Mouse (Mus musculus) lung, adult 2 months (tissue): ENCODE measurements around the gene Tmem266. TPM values are rescaled to one million over a fixed set of nuclear protein-coding genes. Genes with fewer than 3 reads are reported as not detected.

ENCODE experiments used
- DNase-seq: peaks from one replicate; pipeline ENCODE4 v3.0.0; 2022
- H3K4me1 ChIP-seq: fragments of 200-500 bp; 2 replicates; pipeline ENCODE4 v1.6.1; 2011; ENCODE audit warnings: low read length; ENCODE audit not compliant: control insufficient read depth, insufficient read depth
- H3K4me3 ChIP-seq: fragments of 200-500 bp; replicated peaks from 2 replicates; pipeline ENCODE3; 2011; ENCODE audit warnings: low read depth, mild to moderate bottlenecking, control low read depth, low read length; ENCODE audit errors: extremely low read depth
- CTCF ChIP-seq: fragments of 200-500 bp; IDR thresholded peaks from 2 replicates; pipeline ENCODE4 v1.5.1; 2011; ENCODE audit warnings: mild to moderate bottlenecking, low read length, control low read depth; ENCODE audit not compliant: insufficient read depth
- POLR2A ChIP-seq: fragments of 200-500 bp; IDR thresholded peaks from 2 replicates; pipeline ENCODE4 v1.6.1; 2011; ENCODE audit warnings: low read depth, mild to moderate bottlenecking, control low read depth, low read length, borderline replicate concordance; ENCODE audit errors: extremely low read depth
- WGBS: fragments of 180-500 bp; shearing (Covaris S2); methylation state at CpG from one replicate; pipeline ENCODE4 v1.1.7; 2018; 5-methylcytosine and 5-hydroxymethylcytosine counted together
- polyA plus RNA-seq: library from polyadenylated mRNA; depleted of rRNA; stranded (reverse); fragments of >200 nt; gene quantifications from 2 replicates; pipeline ENCODE4 v1.2.3, GENCODE M21; 2012

The Tmem266 gene
- polyA plus RNA-seq, 1 experiment, result 0.33 TPM

DNA sequence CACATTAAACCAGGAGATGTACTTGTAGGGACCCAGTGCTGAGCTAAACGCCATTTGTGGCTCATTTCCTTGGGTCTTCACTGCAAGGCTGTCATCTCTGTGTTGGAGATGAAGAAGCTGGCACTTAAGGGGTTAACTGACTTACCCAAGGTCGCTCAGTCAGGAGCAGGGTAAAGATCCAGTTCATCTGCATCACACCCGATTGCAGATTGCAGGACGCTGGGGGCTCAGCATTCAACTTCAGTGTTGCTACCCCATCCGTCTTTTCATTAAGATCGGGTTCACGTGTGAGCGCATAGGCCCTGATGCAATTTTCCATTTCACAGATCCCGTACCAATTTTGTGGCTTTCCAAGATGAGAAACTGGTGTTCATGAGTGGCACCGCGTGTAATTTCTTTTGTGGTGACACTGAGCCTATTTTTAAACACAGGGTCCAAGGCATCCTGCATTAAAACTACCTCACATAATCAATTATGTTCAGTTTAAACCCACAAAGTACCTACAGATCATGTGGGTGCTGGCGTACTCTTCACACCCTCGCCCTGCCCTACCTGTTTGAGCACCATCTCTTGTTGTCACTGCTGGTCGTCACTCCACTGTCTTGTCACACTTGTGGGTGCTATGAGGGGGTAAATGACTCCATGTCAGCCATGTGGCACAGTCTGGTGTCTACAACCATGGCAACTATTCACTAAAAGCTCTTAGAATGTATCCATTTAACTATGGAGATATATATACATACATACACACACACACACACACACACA is 1.6 kb downstream of the Tmem266 start:
- WGBS, result 41% methylated on average over 14 of the region's 14 CpGs
- DNase-seq, result no peak
- no peak overlapping the region for H3K4me3 ChIP-seq
- peaks cover 2% of the 10 kb centered on the region; the same call in 1 of the 2 replicates for H3K4me1 ChIP-seq
- no peak for TF ChIP-seq POLR2A
- TF ChIP-seq CTCF, result no peak

DNA sequence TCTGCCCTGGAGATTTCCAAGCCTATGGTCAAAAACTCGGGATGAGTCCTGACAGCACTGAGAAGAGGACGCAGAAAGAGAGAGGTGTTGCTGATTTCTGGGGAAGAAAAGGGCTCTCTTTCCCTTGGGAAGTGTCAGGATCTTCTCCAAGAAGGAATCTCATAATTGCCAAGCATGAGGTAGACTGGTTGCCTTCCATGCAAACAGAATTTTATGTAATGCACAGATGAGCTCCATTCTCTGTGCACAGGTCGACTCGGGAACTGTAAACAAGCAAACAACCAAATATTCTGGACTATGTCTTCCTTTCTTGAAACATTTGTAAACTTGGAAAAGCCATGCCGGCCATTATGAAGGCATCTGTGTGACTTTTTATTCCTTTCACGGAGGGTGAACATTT is 2.7 kb downstream of the Tmem266 start:
- DNase-seq, result no peak
- Histone ChIP-seq H3K4me3 (no peak overlapping the region), H3K4me1 (peaks cover 2% of the 10 kb centered on the region; the same call in 1 of the 2 replicates)
- TF ChIP-seq POLR2A (no peak), CTCF (no peak)
- WGBS, result 71% methylated on average over 6 of the region's 6 CpGs

DNA sequence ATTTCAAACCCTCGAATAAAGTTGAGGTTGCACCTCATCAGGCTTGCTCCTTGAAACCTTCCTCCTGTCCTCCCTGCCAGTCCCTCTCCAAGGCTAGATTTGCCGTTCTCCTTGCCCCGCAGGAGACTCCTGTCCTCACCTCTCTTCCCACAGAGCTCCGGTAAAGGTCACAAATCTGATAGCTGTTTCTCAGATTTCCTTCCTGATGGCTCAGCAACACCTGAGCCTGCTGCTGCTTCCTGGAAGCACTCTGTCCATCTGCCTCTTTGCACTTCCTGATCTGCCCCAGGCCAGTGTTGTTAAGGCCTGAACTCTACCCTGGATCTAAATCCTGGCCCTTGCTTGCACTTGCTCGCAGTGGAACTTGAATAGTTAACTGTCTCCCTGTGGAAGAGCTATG is 5.8 kb downstream of the Tmem266 start:
- TF ChIP-seq POLR2A, result no peak
- no peak for TF ChIP-seq CTCF
- Histone ChIP-seq H3K4me3 (no peak overlapping the region), H3K4me1 (no peaks in the 10 kb centered on the region)
- 36% methylated on average over 5 of the region's 5 CpGs for WGBS
- DNase-seq, result no peak

DNA sequence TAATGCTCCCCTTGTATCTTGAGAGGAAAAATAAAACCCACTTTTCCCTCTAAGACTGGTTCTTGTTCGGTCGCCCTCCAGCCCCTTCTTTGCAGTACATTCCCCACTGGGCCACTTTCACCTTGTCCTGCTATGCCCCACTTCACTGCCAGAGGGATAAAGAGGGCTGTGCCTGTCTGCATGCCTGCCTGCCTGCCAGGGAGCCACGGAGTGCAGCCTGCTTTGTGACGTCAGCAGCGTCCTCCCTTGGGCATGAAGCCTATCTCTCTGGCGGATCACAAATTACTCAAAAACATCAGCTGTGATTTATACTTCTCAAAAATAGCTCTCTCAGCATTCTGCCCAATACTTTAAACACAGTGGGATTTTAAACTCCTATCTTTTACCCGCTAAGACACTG is 6.2 kb downstream of the Tmem266 start:
- no peak for DNase-seq
- TF ChIP-seq CTCF (no peak), POLR2A (no peak)
- 29% methylated on average over 7 of the region's 7 CpGs for WGBS
- H3K4me3 ChIP-seq, result no peak overlapping the region
- H3K4me1 ChIP-seq, result no peaks in the 10 kb centered on the region

DNA sequence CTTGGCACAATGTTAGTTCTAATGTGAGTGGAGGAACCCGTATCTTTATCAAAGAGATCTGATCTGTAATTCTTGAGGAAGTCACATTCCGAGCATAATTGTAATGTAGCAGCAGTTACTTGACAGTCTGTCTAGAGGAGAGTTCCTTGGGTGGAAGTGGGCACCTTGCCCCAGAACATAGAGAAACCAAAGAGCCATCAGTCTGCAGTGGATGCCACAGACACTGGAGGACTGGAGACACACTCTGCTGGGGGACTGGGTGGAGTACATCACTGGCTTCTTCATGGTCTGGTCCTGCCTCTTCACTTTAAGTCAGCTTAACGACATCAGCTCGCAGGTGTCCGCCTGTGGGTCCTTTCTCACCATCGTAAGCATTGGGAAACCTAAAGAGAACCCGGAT is 17.5 kb downstream of the Tmem266 start:
- TF ChIP-seq CTCF, result no peak
- no peak for TF ChIP-seq POLR2A
- H3K4me1 ChIP-seq, result no peaks in the 10 kb centered on the region
- 71% methylated on average over 7 of the region's 7 CpGs for WGBS

DNA sequence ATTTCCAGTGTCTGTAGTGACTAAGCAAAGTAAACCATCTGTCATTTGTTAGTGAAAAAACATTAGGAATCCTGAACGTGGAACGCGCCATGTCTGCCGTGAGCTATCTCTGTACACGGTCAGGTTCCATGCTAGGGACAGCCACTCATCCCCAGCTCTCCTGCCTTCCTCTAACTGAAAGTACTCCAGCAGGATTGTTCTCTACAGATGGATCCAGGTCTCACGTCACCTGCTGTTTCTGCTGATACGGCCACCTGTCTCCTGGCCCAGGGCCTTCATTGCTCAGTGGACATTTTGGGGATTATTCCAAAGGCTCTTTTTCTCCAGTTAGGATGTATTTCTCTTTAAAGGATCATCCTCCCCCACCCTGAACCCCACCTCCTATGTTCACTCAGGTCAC is 18.6 kb downstream of the Tmem266 start:
- 90% methylated on average over 7 of the region's 7 CpGs for WGBS
- DNase-seq, result no peak
- no peak for TF ChIP-seq CTCF
- no peak for TF ChIP-seq POLR2A
- no peaks in the 10 kb centered on the region for H3K4me1 ChIP-seq
- no peak overlapping the region for H3K4me3 ChIP-seq

More for the DNA sequence above, 17.5 kb downstream of the Tmem266 start:
- no peak overlapping the region for H3K4me3 ChIP-seq
- DNase-seq, result no peak

DNA sequence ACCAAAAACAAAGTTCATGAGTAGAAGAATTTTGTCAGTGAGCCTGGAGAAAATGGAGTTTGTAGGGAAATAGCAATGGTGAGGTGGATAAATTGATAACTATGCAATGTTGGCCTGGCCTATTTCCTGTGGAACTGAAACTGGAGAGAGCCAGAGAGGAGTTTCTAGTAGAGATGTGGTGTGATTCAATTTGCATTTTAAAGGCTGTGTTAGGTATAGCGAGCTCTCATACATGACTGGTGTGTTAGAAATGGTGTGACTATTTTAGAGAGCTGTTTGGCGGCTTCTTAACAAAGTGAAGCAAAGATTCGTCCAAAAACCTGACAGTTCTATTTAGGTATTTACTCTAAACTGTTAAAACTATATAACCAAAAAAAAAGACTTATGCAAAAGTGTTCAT is 22.0 kb downstream of the Tmem266 start:
- no peak for DNase-seq
- Histone ChIP-seq H3K4me3 (no peak overlapping the region), H3K4me1 (no peaks in the 10 kb centered on the region)
- TF ChIP-seq CTCF (no peak), POLR2A (no peak)
- 76% methylated on average over 3 of the region's 3 CpGs for WGBS

DNA sequence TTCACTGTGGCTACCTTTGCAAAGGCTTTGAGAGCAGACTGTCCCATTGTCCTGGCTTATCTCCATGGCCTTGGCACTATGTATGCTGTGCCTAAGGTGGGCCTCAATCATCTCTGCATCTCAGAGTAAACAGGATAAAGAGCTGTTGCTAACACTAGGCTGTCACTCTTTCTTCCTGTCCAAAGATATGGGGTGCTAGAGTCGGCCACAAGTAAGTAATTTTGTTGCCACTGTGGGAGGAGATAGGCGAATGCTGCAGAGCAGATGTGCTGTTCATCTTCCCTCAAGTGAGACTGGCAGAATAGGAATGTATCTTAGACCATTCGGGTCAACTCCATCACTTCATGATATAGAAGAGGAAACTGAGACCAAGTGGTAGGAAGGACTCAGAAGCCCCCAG is 28.0 kb downstream of the Tmem266 start:
- Histone ChIP-seq H3K4me1 (no peaks in the 10 kb centered on the region), H3K4me3 (no peak overlapping the region)
- 64% methylated on average over 3 of the region's 3 CpGs for WGBS
- TF ChIP-seq POLR2A (no peak), CTCF (no peak)
- no peak for DNase-seq

DNA sequence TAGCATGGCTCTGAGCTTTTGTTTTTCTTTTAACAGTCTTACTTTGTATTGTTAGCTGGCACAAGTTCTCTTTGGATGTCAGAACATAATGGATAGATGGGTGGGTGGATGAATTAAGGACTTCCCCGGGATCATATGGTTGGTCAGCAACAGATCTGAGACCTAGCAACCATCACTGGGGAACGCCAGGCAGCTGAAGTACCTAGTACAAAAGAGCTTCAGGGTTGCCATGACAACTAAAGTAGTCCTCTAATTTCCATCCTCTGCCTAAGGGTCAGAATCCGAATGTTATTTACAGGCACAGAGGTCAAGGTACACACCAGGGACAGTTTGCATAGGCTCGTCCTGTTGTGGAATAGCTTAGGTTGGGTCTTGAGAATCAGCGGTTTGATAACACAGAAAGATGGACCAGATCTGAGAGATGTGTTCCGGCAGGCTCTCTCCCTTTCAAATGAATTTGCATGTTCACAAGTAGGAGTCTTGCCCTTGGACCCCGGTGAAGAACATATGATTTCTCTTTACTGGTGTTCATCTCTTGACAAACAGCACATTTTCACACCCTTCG is 28.6 kb downstream of the Tmem266 start:
- H3K4me1 ChIP-seq, result no peaks in the 10 kb centered on the region
- H3K4me3 ChIP-seq, result no peak overlapping the region
- DNase-seq, result no peak
- TF ChIP-seq CTCF (no peak), POLR2A (no peak)
- 58% methylated on average over 8 of the region's 8 CpGs for WGBS

DNA sequence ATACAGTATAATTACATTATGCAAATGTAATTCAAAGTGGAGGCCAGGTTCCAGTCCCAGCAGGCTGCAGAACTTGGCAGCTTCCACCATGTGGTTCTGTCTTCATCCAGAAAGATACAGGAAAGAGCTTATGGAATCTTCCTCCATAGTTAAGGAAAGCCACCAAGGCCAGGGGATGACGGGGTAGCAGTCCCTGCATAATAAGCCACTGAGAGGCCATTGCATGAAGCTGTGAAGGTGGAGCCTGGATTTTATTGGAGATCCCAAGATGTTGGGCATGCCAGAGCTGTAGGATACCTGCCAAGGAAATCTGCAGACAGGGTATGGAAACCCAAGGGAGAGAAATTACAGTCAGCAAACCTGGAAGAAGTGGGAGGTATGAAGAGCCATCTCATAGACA is 30.5 kb downstream of the Tmem266 start:
- DNase-seq, result no peak
- no peaks in the 10 kb centered on the region for H3K4me1 ChIP-seq
- no peak for TF ChIP-seq POLR2A
- no peak for TF ChIP-seq CTCF
- WGBS, result 75% methylated on average over 1 of the region's 1 CpGs
- H3K4me3 ChIP-seq, result no peak overlapping the region

DNA sequence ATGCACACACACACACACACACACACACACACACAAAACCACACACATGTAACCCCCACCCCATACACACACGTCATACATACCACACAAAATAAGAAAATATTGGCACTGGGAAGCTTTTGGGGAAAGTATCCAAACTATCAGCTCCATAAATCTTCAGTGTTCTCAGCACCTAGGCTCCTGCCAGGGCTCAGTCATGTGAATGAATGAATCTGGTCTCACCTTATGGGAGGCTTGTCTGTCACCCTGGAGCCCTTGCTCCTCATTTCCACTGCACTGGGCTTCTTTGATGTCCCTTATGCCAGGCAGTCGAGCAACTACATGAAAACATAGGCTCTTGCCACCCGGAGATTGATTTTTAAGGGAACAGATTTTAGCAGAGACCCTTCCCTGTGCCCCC is 33.7 kb downstream of the Tmem266 start:
- WGBS, result 65% methylated on average over 3 of the region's 3 CpGs
- TF ChIP-seq CTCF (no peak), POLR2A (no peak)
- no peak for DNase-seq

More for the DNA sequence above, 33.7 kb downstream of the Tmem266 start:
- no peaks in the 10 kb centered on the region for H3K4me1 ChIP-seq
- H3K4me3 ChIP-seq, result no peak overlapping the region
